Mouse (Mus musculus): ENCODE data around the gene Taf3.

- TF ChIP-seq CTCF (IDR thresholded peaks at IDR 0.05; ENCODE audit: extremely low read depth, insufficient read depth, low read length) (no peak), POLR2A (IDR thresholded peaks at IDR 0.05; ENCODE audit: extremely low read depth, insufficient read depth, low read length) (no peak)
These were observed 78.2 kb downstream of the Taf3 start for GRCm38 (mm10) chr2:9970178-9970577.

Data from cortical plate, adult 2 months (tissue).